Mouse (Mus musculus) kidney, postnatal 0 days (tissue): Measurements from ENCODE around the gene Sfxn5. TPM values are rescaled to one million over a fixed set of nuclear protein-coding genes. Genes with fewer than 3 reads are reported as not detected.

Source experiments
- ATAC-seq: fragments of 200-750 bp; cut with Nextera tagmentation; replicated peaks from 2 replicates; pipeline ENCODE4 v1.8.0; 2017; ENCODE audit warnings: low read depth, moderate number of reproducible peaks, moderate TSS enrichment, moderate library complexity; ENCODE audit not compliant: low FRiP score
- DNase-seq: peaks from one replicate; pipeline ENCODE4 v3.0.0-alpha.2; 2016; ENCODE audit warnings: low spot score
- H3K27ac ChIP-seq: fragments of 300-500 bp; sonication (generic); 2 replicates; pipeline ENCODE4 v1.5.1; 2014; ENCODE audit warnings: mild to moderate bottlenecking
- H3K27me3 ChIP-seq: fragments of 300-500 bp; sonication (generic); 2 replicates; pipeline ENCODE4 v1.6.1; 2014; ENCODE audit warnings: low read length, mixed read lengths; ENCODE audit not compliant: insufficient read depth
- H3K36me3 ChIP-seq: fragments of 300-500 bp; sonication (generic); 2 replicates; pipeline ENCODE4 v1.6.1; 2014; ENCODE audit warnings: low read length, mixed read lengths; ENCODE audit not compliant: insufficient read depth
- H3K4me1 ChIP-seq: fragments of 300-500 bp; sonication (generic); replicated peaks from 2 replicates; pipeline ENCODE4 v1.6.1; 2014; ENCODE audit warnings: antibody characterized with exemption, low read length, mixed read lengths; ENCODE audit not compliant: insufficient read depth
- H3K4me2 ChIP-seq: fragments of 300-500 bp; sonication (generic); 2 replicates; pipeline ENCODE4 v1.6.1; 2014; ENCODE audit warnings: mild to moderate bottlenecking, low read length, moderate library complexity, mixed read lengths
- H3K4me3 ChIP-seq: fragments of 300-500 bp; sonication (generic); replicated peaks from 2 replicates; pipeline ENCODE4 v1.5.1; 2014; ENCODE audit warnings: low read depth, low read length
- H3K9ac ChIP-seq: fragments of 300-500 bp; sonication (generic); 2 replicates; pipeline ENCODE4 v1.6.1; 2014; ENCODE audit warnings: low read depth, low read length
- H3K9me3 ChIP-seq: fragments of 300-500 bp; sonication (generic); replicated peaks from 2 replicates; pipeline ENCODE4 v1.6.1; 2016; ENCODE audit warnings: low read length, inconsistent platforms, mixed read lengths
- CTCF ChIP-seq: IDR thresholded peaks from 2 replicates; pipeline ENCODE4 v1.5.1; 2016; ENCODE audit warnings: antibody characterized with exemption, low read depth, mild to moderate bottlenecking, moderate library complexity
- WGBS: fragments of 180-500 bp; shearing (Covaris S2); extraction: QIAGEN DNeasy Blood & Tissue Kit; methylation state at CpG from one replicate; pipeline ENCODE4 v1.1.7; 2014; 5-methylcytosine and 5-hydroxymethylcytosine counted together
- polyA plus RNA-seq: library from polyadenylated mRNA; unstranded; fragments of >200 nt; fragmentation: Nextera tagmentation; extraction: Ambion mirVana; gene quantifications from 2 replicates; pipeline ENCODE4 v1.2.1, GENCODE M21; 2015

The Sfxn5 gene
- polyA plus RNA-seq, 1 experiment from 2014 or later: 15.7 TPM

- ATAC-seq: no peak
- H3K4me1 ChIP-seq: peaks cover 6% of the 10 kb centered on the region; the same call in 1 of the 2 replicates
Observed at GRCm38 (mm10) chr6:85226570-85226969, 106.7 kb downstream of the Sfxn5 start.

GRCm38 (mm10) chr6:85224442-85224891 is 108.8 kb downstream of the Sfxn5 start:
- ATAC-seq: no peak
- Histone ChIP-seq H3K36me3 (no peaks in the 10 kb centered on the region), H3K4me3 (no peak overlapping the region), H3K27ac (no peak overlapping the region), H3K27me3 (no peaks in the 10 kb centered on the region), H3K9ac (no peak overlapping the region), H3K4me2 (no peak overlapping the region), H3K9me3 (no peaks in the 10 kb centered on the region), H3K4me1 (no peaks in the 10 kb centered on the region)
- WGBS: 42% methylated on average over 15 of the region's 15 CpGs
- TF ChIP-seq CTCF: no peak
- DNase-seq: no peak

More at GRCm38 (mm10) chr6:85226570-85226969, 106.7 kb downstream of the Sfxn5 start:
- WGBS: 70% methylated on average over 9 of the region's 9 CpGs
- Histone ChIP-seq H3K4me2 (no peak overlapping the region), H3K9ac (no peak overlapping the region), H3K36me3 (no peaks in the 10 kb centered on the region), H3K9me3 (no peaks in the 10 kb centered on the region), H3K4me3 (no peak overlapping the region), H3K27ac (no peak overlapping the region), H3K27me3 (no peaks in the 10 kb centered on the region)
- no peak for DNase-seq
- no peak for TF ChIP-seq CTCF

- WGBS: 65% methylated on average over 14 of the region's 14 CpGs
- no peaks in the 10 kb centered on the region for H3K36me3 ChIP-seq
- no peak for TF ChIP-seq CTCF
- no peaks in the 10 kb centered on the region for H3K27me3 ChIP-seq
- no peak overlapping the region for H3K9ac ChIP-seq
- no peaks in the 10 kb centered on the region for H3K4me1 ChIP-seq
- no peak overlapping the region for H3K4me2 ChIP-seq
- ATAC-seq (no peak), DNase-seq (no peak)
- H3K27ac ChIP-seq: no peak overlapping the region
- H3K9me3 ChIP-seq: no peaks in the 10 kb centered on the region
- H3K4me3 ChIP-seq: no peak overlapping the region
Observed at GRCm38 (mm10) chr6:85223498-85224150, 109.6 kb downstream of the Sfxn5 start.

GRCm38 (mm10) chr6:85222551-85222950 is 110.7 kb downstream of the Sfxn5 start:
- ATAC-seq (no peak), DNase-seq (no peak)
- H3K4me2 ChIP-seq: no peak overlapping the region
- TF ChIP-seq CTCF: no peak
- no peaks in the 10 kb centered on the region for H3K9me3 ChIP-seq
- no peak overlapping the region for H3K4me3 ChIP-seq
- no peak overlapping the region for H3K9ac ChIP-seq
- no peak overlapping the region for H3K27ac ChIP-seq
- no peaks in the 10 kb centered on the region for H3K27me3 ChIP-seq
- 79% methylated on average over 10 of the region's 10 CpGs for WGBS
- no peaks in the 10 kb centered on the region for H3K36me3 ChIP-seq
- H3K4me1 ChIP-seq: no peaks in the 10 kb centered on the region

GRCm38 (mm10) chr6:85220917-85221316 is 112.3 kb downstream of the Sfxn5 start:
- no peaks in the 10 kb centered on the region for H3K4me1 ChIP-seq
- no peak overlapping the region for H3K4me3 ChIP-seq
- WGBS: 36% methylated on average over 4 of the region's 4 CpGs
- no peak for TF ChIP-seq CTCF
- H3K4me2 ChIP-seq: no peak overlapping the region
- H3K27me3 ChIP-seq: no peaks in the 10 kb centered on the region
- peak overlapping the region; percentile 47; the same call in 1 of the 2 replicates for H3K27ac ChIP-seq
- ATAC-seq (peak; percentile 40; the same call in 1 of the 2 replicates), DNase-seq (peak; percentile 46)
- H3K9me3 ChIP-seq: no peaks in the 10 kb centered on the region
- no peaks in the 10 kb centered on the region for H3K36me3 ChIP-seq
- H3K9ac ChIP-seq: no peak overlapping the region

GRCm38 (mm10) chr6:85219706-85220105 is 113.5 kb downstream of the Sfxn5 start:
- 87% methylated on average over 11 of the region's 11 CpGs for WGBS
- DNase-seq: no peak
- no peak for TF ChIP-seq CTCF

More at GRCm38 (mm10) chr6:85219706-85220105, 113.5 kb downstream of the Sfxn5 start:
- Histone ChIP-seq H3K4me3 (no peak overlapping the region), H3K4me2 (no peak overlapping the region), H3K9ac (no peak overlapping the region), H3K36me3 (no peaks in the 10 kb centered on the region), H3K27me3 (no peaks in the 10 kb centered on the region), H3K9me3 (no peaks in the 10 kb centered on the region), H3K4me1 (no peaks in the 10 kb centered on the region), H3K27ac (no peak overlapping the region)
- no peak for ATAC-seq
